Mouse (Mus musculus): Measurements from ENCODE around the gene Man1a2. TPM values are rescaled to one million over a fixed set of nuclear protein-coding genes. Genes with fewer than 3 reads are reported as not detected.

The Man1a2 gene
- total RNA-seq, 4 experiments from 2014 or later: 27.3 to 30.0 (median 29.3) TPM

- no peak for DNase-seq (ENCODE audit: low spot score in 2 of 2)
Measured at GRCm38 (mm10) chr3:100568443-100569390, 116.6 kb downstream of the Man1a2 start.

- no peak for DNase-seq (ENCODE audit: low spot score in 2 of 2)
Measured at GRCm38 (mm10) chr3:100563565-100563964, 121.7 kb downstream of the Man1a2 start.

- no peak for DNase-seq (ENCODE audit: low spot score in 2 of 2)
Measured at GRCm38 (mm10) chr3:100562455-100562854, 122.8 kb downstream of the Man1a2 start.

GRCm38 (mm10) chr3:100561561-100562175, 123.6 kb downstream of the Man1a2 start:
- DNase-seq (ENCODE audit: low spot score in 2 of 2): no peak

- DNase-seq (ENCODE audit: low spot score in 2 of 2): no peak
Measured at GRCm38 (mm10) chr3:100559431-100559830, 125.9 kb downstream of the Man1a2 start.

- no peak for DNase-seq (ENCODE audit: low spot score in 2 of 2)
Measured at GRCm38 (mm10) chr3:100558211-100558708, 127.0 kb downstream of the Man1a2 start.

- no peak for DNase-seq (ENCODE audit: low spot score in 2 of 2)
Measured at GRCm38 (mm10) chr3:100554843-100555242, 130.5 kb downstream of the Man1a2 start.

- no peak for DNase-seq (ENCODE audit: low spot score in 2 of 2)
Measured at GRCm38 (mm10) chr3:100552171-100552570, 133.1 kb downstream of the Man1a2 start.

- no peak for DNase-seq (ENCODE audit: low spot score in 2 of 2)
Measured at GRCm38 (mm10) chr3:100547913-100548292, 137.4 kb downstream of the Man1a2 start.

GRCm38 (mm10) chr3:100547162-100547912, 138.0 kb downstream of the Man1a2 start:
- no peak for DNase-seq (ENCODE audit: low spot score in 2 of 2)

GRCm38 (mm10) chr3:100536686-100537085, 148.6 kb downstream of the Man1a2 start:
- DNase-seq (ENCODE audit: low spot score in 2 of 2): no peak

GRCm38 (mm10) chr3:100535902-100536301, 149.4 kb downstream of the Man1a2 start:
- DNase-seq (ENCODE audit: low spot score in 2 of 2): no peak

GRCm38 (mm10) chr3:100535298-100535697, 150.0 kb downstream of the Man1a2 start:
- no peak for DNase-seq (ENCODE audit: low spot score in 2 of 2)

- DNase-seq (ENCODE audit: low spot score in 2 of 2): no peak
Measured at GRCm38 (mm10) chr3:100534394-100534793, 150.9 kb downstream of the Man1a2 start.

GRCm38 (mm10) chr3:100533429-100533828, 151.9 kb downstream of the Man1a2 start:
- no peak for DNase-seq (ENCODE audit: low spot score in 2 of 2)

- no peak for DNase-seq (ENCODE audit: low spot score in 2 of 2)
Measured at GRCm38 (mm10) chr3:100530919-100531318, 154.4 kb downstream of the Man1a2 start.

- DNase-seq (ENCODE audit: low spot score in 2 of 2): no peak
Measured at GRCm38 (mm10) chr3:100530244-100530788, 155.0 kb downstream of the Man1a2 start.

GRCm38 (mm10) chr3:100522671-100523070, 162.6 kb downstream of the Man1a2 start:
- no peak for DNase-seq (ENCODE audit: low spot score in 2 of 2)

- no peak for DNase-seq (ENCODE audit: low spot score in 2 of 2)
Measured at GRCm38 (mm10) chr3:100521626-100522025, 163.7 kb downstream of the Man1a2 start.

- no peak for DNase-seq (ENCODE audit: low spot score in 2 of 2)
Measured at GRCm38 (mm10) chr3:100515754-100516141, 169.6 kb downstream of the Man1a2 start.

- no peak for DNase-seq (ENCODE audit: low spot score in 2 of 2)
Measured at GRCm38 (mm10) chr3:100515093-100515753, 170.1 kb downstream of the Man1a2 start.
